Mouse (Mus musculus) forelimb bud, embryonic 11.5 days (tissue): Measurements from ENCODE around the gene Cxcl17.

Experiments
- DNase-seq: peaks from one replicate; pipeline ENCODE4 v3.0.0-alpha.2; 2012; ENCODE audit warnings: low read depth, low spot score

Gene Cxcl17

GRCm38 (mm10) chr7:25369058-25369749 is 43.5 kb downstream of the Cxcl17 start, which contains the start of gene Cnfn:
Cnfn (minus strand) TSS chr7:25369724.
- DNase-seq = no peak

DNA sequence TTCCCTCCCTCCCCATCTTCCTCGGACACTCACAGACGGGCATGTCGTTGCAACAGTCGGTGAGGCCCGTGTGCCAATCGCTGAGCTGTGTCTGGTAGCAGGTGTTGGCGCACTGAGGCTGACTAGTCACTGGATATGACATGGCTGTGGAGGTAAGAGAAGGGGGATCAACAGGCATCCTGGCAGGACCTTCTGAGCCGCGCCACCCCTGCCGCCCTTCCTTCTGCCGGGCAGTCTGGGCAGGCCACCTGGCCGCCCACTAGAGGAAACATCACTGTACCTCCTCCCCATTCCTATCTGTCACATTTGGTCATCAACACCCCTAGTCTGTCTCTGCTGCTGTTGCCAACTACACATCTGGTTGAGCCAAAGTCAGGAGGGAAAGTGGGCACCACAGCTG is 44.4 kb downstream of the Cxcl17 start:
- no peak for DNase-seq

GRCm38 (mm10) chr7:25367632-25368293 is 44.9 kb downstream of the Cxcl17 start:
- peak; percentile 25 for DNase-seq

DNA sequence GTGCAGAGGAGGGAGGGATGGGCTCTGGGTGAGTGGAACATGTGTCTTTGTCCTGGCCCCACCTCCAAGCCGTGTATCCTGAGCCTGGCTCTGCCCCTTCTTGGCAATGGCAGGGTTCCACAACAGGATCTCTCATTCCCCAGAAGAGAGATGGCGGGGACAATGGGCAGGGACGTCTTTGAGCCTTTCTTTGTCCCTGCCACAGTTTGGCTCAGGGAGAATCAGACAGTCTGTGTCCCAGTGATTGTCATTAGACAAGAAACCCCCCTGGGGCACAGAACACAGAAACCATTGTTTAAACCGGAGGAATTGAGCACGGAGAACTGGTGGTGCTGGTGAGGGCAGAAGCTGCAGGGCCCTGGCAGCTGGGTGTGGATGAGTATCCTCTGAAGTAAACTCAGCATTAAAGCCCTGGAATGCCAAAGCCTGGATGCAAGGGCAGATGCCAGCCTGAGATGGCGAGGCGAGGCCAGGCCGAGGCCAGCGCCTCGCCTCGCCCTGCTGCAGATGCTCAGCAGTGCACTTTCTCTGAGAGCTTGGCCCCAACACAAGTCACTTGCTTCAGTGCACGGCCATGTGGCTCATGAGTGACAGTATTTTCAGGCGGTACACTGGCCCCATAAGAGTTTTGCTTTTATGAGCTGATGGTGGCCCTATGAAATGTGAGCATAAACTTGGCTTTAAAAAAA is 46.6 kb downstream of the Cxcl17 start:
- DNase-seq = no peak

- DNase-seq = no peak
These were observed 49.1 kb downstream of the Cxcl17 start for GRCm38 (mm10) chr7:25363632-25364031.

- no peak for DNase-seq
These were observed 49.5 kb downstream of the Cxcl17 start for GRCm38 (mm10) chr7:25363151-25363550.

GRCm38 (mm10) chr7:25358721-25359206 is 53.9 kb downstream of the Cxcl17 start:
- no peak for DNase-seq
